Mouse (Mus musculus): ENCODE results near the gene Rps26.

GRCm38 (mm10) chr10:128662465-128662864, 35.9 kb upstream of the Rps26 start:
- TF ChIP-seq POLR2A (IDR thresholded peaks at IDR 0.05; ENCODE audit: borderline replicate concordance, control insufficient read depth, low read depth, low read length) (no peak), CTCF (IDR thresholded peaks at IDR 0.05; ENCODE audit: control insufficient read depth, insufficient read depth, low read length) (no peak)
